Mouse (Mus musculus) thymus, adult 2 months (tissue): ENCODE measurements at regions not wholly inside any gene's neighbourhood (a gene's known extent, or its start where the extent isn't known, plus 50 kb on each side); places are given as distances from the start of the nearest gene placed in this dataset.

Source experiments
- DNase-seq: peaks from one replicate; pipeline ENCODE4 v3.0.0; 2021
- H3K27ac ChIP-seq: fragments of 200-500 bp; 2 replicates; pipeline ENCODE4 v1.5.1; 2012; ENCODE audit warnings: low read length, control low read depth; ENCODE audit not compliant: control insufficient read depth, insufficient read depth
- H3K27me3 ChIP-seq: fragments of 200-500 bp; 2 replicates; pipeline ENCODE4 v1.6.1; 2012; ENCODE audit warnings: mild to moderate bottlenecking, low read length, moderate library complexity, mixed read lengths; ENCODE audit not compliant: control insufficient read depth, insufficient read depth
- H3K36me3 ChIP-seq: fragments of 200-500 bp; 2 replicates; pipeline ENCODE4 v1.6.1; 2012; ENCODE audit warnings: mild to moderate bottlenecking, low read length, moderate library complexity; ENCODE audit not compliant: control insufficient read depth, insufficient read depth
- H3K4me1 ChIP-seq: fragments of 200-500 bp; replicated peaks from 2 replicates; pipeline ENCODE4 v1.6.1; 2012; ENCODE audit warnings: low read length; ENCODE audit not compliant: control insufficient read depth, insufficient read depth
- H3K4me3 ChIP-seq: fragments of 200-500 bp; 2 replicates; pipeline ENCODE4 v1.5.1; 2012; ENCODE audit warnings: mild to moderate bottlenecking, low read length, control low read depth, moderate library complexity; ENCODE audit not compliant: control insufficient read depth, insufficient read depth
- CTCF ChIP-seq: fragments of 200-500 bp; IDR thresholded peaks from 2 replicates; pipeline ENCODE4 v1.5.1; 2012; ENCODE audit warnings: mild to moderate bottlenecking, control low read depth, low read length, moderate library complexity, borderline replicate concordance; ENCODE audit not compliant: control insufficient read depth, poor library complexity, insufficient read depth; ENCODE audit errors: extremely low read depth
- POLR2A ChIP-seq: fragments of 200-500 bp; IDR thresholded peaks from 2 replicates; pipeline ENCODE4 v1.6.1; 2012; ENCODE audit warnings: mild to moderate bottlenecking, low read length, control low read depth, moderate library complexity; ENCODE audit not compliant: control insufficient read depth, poor library complexity, insufficient read depth; ENCODE audit errors: extremely low read depth
- WGBS: fragments of 180-500 bp; shearing (Covaris S2); methylation state at CpG from one replicate; pipeline ENCODE4 v1.1.7; 2018; 5-methylcytosine and 5-hydroxymethylcytosine counted together

GRCm38 (mm10) chr15:74461935-74462334 is 174.2 kb downstream of the Mroh4 start:
- WGBS, result 92% methylated on average over 5 of the region's 5 CpGs
- no peaks in the 10 kb centered on the region for H3K27me3 ChIP-seq
- DNase-seq, result no peak
- H3K4me3 ChIP-seq, result no peak overlapping the region
- H3K4me1 ChIP-seq, result no peaks in the 10 kb centered on the region
- H3K27ac ChIP-seq, result no peak overlapping the region
- TF ChIP-seq POLR2A (no peak), CTCF (no peak)
- H3K36me3 ChIP-seq, result no peaks in the 10 kb centered on the region

- Histone ChIP-seq H3K4me1 (no peaks in the 10 kb centered on the region), H3K27me3 (no peaks in the 10 kb centered on the region), H3K27ac (no peak overlapping the region), H3K36me3 (no peaks in the 10 kb centered on the region), H3K4me3 (no peak overlapping the region)
- TF ChIP-seq CTCF (no peak), POLR2A (no peak)
- DNase-seq, result no peak
- WGBS, result 92% methylated on average over 12 of the region's 12 CpGs
Measured at GRCm38 (mm10) chr15:74459345-74459975, 176.7 kb downstream of the Mroh4 start.

- Histone ChIP-seq H3K36me3 (no peaks in the 10 kb centered on the region), H3K27me3 (no peaks in the 10 kb centered on the region), H3K27ac (no peak overlapping the region), H3K4me3 (no peak overlapping the region), H3K4me1 (no peaks in the 10 kb centered on the region)
- DNase-seq, result no peak
- TF ChIP-seq POLR2A (no peak), CTCF (no peak)
- WGBS, result 95% methylated on average over 9 of the region's 9 CpGs
Measured at GRCm38 (mm10) chr15:74458940-74459339, 177.2 kb downstream of the Mroh4 start.

- Histone ChIP-seq H3K36me3 (no peaks in the 10 kb centered on the region), H3K4me1 (no peaks in the 10 kb centered on the region), H3K27ac (no peak overlapping the region), H3K4me3 (no peak overlapping the region), H3K27me3 (no peaks in the 10 kb centered on the region)
- 91% methylated on average over 3 of the region's 3 CpGs for WGBS
- no peak for TF ChIP-seq POLR2A
- TF ChIP-seq CTCF, result no peak
- no peak for DNase-seq
Measured at GRCm38 (mm10) chr15:74457965-74458364, 178.2 kb downstream of the Mroh4 start.

DNA sequence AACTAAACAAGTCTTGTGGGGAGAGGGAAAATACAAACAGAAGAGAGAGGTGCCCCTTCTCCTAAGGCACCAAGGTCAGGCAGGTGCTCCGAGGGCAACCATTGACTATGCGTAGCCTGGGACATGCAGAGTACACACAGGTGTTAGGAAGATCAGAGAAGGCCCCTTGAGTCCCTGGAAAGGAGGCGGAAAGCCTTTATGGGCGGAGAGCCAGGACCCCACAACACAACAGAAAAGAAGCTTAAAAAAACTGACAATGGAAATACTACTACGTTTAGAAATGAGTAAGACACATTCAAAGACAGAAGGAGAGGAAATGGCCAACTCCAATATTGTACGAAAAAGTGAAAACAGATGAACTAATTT is 179.5 kb downstream of the Mroh4 start:
- DNase-seq, result no peak
- no peak overlapping the region for H3K4me3 ChIP-seq
- no peaks in the 10 kb centered on the region for H3K36me3 ChIP-seq
- TF ChIP-seq CTCF (no peak), POLR2A (no peak)
- H3K27me3 ChIP-seq, result no peaks in the 10 kb centered on the region
- H3K4me1 ChIP-seq, result no peaks in the 10 kb centered on the region
- 88% methylated on average over 6 of the region's 6 CpGs for WGBS
- H3K27ac ChIP-seq, result no peak overlapping the region

DNA sequence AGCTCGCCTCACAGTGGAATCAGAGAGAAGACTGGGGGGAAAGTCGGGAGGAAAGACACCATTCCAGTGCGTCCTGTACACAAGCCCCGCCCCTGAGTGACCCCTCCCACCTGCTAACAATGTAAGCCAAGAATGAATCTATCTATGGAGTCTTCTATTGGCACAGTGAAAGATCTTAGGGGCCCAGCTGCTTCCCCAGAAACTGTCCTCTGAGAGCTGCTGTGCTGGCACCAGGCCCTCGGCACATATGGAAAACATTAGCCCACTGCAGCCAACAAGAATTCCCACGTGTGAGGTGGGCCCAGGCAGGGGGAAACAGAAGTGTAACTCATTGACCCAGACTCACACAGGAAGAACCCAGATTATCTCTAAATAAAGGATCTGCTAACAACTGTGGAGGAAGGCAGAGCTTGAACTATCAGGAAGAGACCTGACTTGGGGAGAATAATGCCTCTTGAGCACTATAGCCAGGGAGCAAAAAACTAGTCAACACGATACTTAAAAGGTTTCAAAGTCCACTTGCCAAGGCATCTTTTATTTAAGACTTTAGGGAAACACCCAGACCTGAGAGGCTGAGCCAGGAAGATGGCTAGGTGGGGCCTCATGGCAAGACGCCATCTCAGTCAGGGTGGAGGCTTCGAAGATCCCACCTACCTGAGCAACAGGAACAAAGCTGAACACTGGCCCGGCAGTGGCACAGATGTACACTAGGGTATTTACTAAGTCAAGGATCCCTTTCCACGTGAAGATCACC is 180.1 kb downstream of the Mroh4 start:
- no peaks in the 10 kb centered on the region for H3K27me3 ChIP-seq
- H3K36me3 ChIP-seq, result no peaks in the 10 kb centered on the region
- no peak for TF ChIP-seq CTCF
- TF ChIP-seq POLR2A, result no peak
- H3K4me1 ChIP-seq, result no peaks in the 10 kb centered on the region
- H3K27ac ChIP-seq, result no peak overlapping the region
- WGBS, result 82% methylated on average over 11 of the region's 11 CpGs
- no peak for DNase-seq
- H3K4me3 ChIP-seq, result no peak overlapping the region
